Mouse (Mus musculus) olfactory bulb, adult 2 months (tissue): Measurements from ENCODE around the gene Vmn2r81.

Experiments
- CTCF ChIP-seq: fragments of 200-500 bp; IDR thresholded peaks from 2 replicates; pipeline ENCODE4 v1.5.1; 2012; ENCODE audit warnings: low read depth, mild to moderate bottlenecking, low read length, moderate library complexity; ENCODE audit not compliant: insufficient read depth
- POLR2A ChIP-seq: fragments of 200-500 bp; IDR thresholded peaks from 2 replicates; pipeline ENCODE4 v1.6.1; 2012; ENCODE audit warnings: mild to moderate bottlenecking, low read depth, low read length, moderate library complexity; ENCODE audit not compliant: insufficient read depth

DNA sequence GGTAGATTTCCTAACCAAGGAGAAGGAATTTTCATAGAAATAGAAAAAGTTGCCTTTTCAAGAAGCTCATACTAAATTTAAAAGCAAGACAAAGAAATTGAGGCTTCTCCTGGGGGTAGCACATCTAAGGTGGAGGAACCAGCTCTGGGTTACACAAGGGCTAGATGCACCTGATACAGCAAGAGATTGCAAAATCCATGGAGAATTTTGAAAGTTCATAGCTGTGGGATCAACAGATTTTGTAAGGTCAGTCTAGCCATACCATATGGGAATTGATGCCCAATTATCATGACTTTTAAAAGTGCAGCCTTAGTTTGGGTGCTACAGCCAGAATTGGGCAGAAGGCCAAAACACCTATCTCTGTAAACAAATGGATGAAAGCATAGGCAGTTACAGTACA lies 27.1 kb upstream of the Vmn2r81 start:
- no peak for TF ChIP-seq POLR2A
- no peak for TF ChIP-seq CTCF
